13 mouse cellular contexts compared by ENCODE assay signal in genomic region chr4:139019413-139019812, GRCm38 (mm10). TPM values are rescaled to one million over a fixed set of nuclear protein-coding genes. Genes with fewer than 3 reads are reported as not detected.
DNase-seq lines count a peak whose midpoint lies in the region; ATAC-seq lines count a peak whose summit lies in the region.
"Had no signal": no experiment of that assay in that cellular context is flagged by ENCODE, and none has a peak within 500 bp of the region (broad histone marks: within the 10 kb centered on the region; RNA-seq: fewer than 3 reads in every experiment).

No protein-coding gene starts in this region.

- intact Hi-C loops in gastrocnemius, postnatal 36 days (cut with DNase I) = no loop called here

- H3K36me3 ChIP-seq in midbrain, embryonic 10.5 days = no peaks in the 10 kb centered on the region
- H3K36me3 ChIP-seq in midbrain, embryonic 16.5 days (ENCODE audit: control insufficient read depth, insufficient read depth, low read length) = no peaks in the 10 kb centered on the region
- no peaks in the 10 kb centered on the region for H3K36me3 ChIP-seq in liver, embryonic 12.5 days
- no peaks in the 10 kb centered on the region for H3K36me3 ChIP-seq in stomach, embryonic 15.5 days

- H3K4me1 ChIP-seq in midbrain, embryonic 10.5 days = peaks cover 12% of the 10 kb centered on the region
- H3K4me1 ChIP-seq in midbrain, embryonic 16.5 days (ENCODE audit: control insufficient read depth, insufficient read depth, low read length) = peaks cover 5% of the 10 kb centered on the region
- H3K4me1 ChIP-seq in liver, embryonic 12.5 days = peaks cover 16% of the 10 kb centered on the region
- no peaks in the 10 kb centered on the region for H3K4me1 ChIP-seq in stomach, embryonic 15.5 days

- H3K27me3 ChIP-seq in midbrain, embryonic 10.5 days (ENCODE audit: low read depth, poor library complexity, severe bottlenecking) = no peaks in the 10 kb centered on the region
- no peaks in the 10 kb centered on the region for H3K27me3 ChIP-seq in midbrain, embryonic 16.5 days (ENCODE audit: control insufficient read depth, insufficient read depth, low read depth, low read length)
- no peaks in the 10 kb centered on the region for H3K27me3 ChIP-seq in liver, embryonic 12.5 days (replicated peaks)
- no peaks in the 10 kb centered on the region for H3K27me3 ChIP-seq in stomach, embryonic 15.5 days (replicated peaks)

- H3K4me3 ChIP-seq in midbrain, embryonic 10.5 days = no peak overlapping the region
- H3K4me3 ChIP-seq in midbrain, embryonic 16.5 days (ENCODE audit: low read depth, low read length) = no peak overlapping the region
- no peak overlapping the region for H3K4me3 ChIP-seq in liver, embryonic 12.5 days
- H3K4me3 ChIP-seq in stomach, embryonic 15.5 days (replicated peaks) = no peak overlapping the region
- H3K4me3 ChIP-seq: erythroblast, embryonic 14.5 days had no signal

- DNase-seq in midbrain, embryonic 10.5 days (ENCODE audit: low spot score) = no peak
- DNase-seq in c-Kit-positive CD71-positive TER-119-positive erythroid progenitor cells, embryonic 14.5 days (ENCODE audit: low spot score) = peak; percentile 44
- DNase-seq in frontal cortex, postnatal 10 days (ENCODE audit: low spot score in 2 of 2) = no peak
- DNase-seq in gastrocnemius, postnatal 36 days = no peak
- DNase-seq in B cell, adult 2 months = no peak
- DNase-seq: adrenal gland, adult 2 months; lung, postnatal 36 days had no signal

- H3K4me2 ChIP-seq in midbrain, embryonic 16.5 days (ENCODE audit: low read length) = no peak overlapping the region
- H3K4me2 ChIP-seq in liver, embryonic 12.5 days = peak overlapping the region; percentile 26
- no peak overlapping the region for H3K4me2 ChIP-seq in stomach, embryonic 15.5 days

- ATAC-seq in midbrain, embryonic 16.5 days = no peak
- peak; percentile 86 for ATAC-seq in liver, embryonic 12.5 days
- peak; percentile 76; the same call in 1 of the 2 replicates for ATAC-seq in stomach, embryonic 15.5 days (ENCODE audit: insufficient read depth, low FRiP score, low read depth)

- H3K9me3 ChIP-seq in midbrain, embryonic 10.5 days (replicated peaks) = peaks cover 4% of the 10 kb centered on the region; the same call in 1 of the 2 replicates
- H3K9me3 ChIP-seq in midbrain, embryonic 16.5 days (replicated peaks; ENCODE audit: control insufficient read depth, low read length, poor library complexity, severe bottlenecking) = no peaks in the 10 kb centered on the region
- H3K9me3 ChIP-seq in liver, embryonic 12.5 days (replicated peaks) = no peaks in the 10 kb centered on the region
- H3K9me3 ChIP-seq in stomach, embryonic 15.5 days = no peaks in the 10 kb centered on the region

- WGBS in midbrain, embryonic 10.5 days = 70% methylated on average over 13 of the region's 13 CpGs
- WGBS in midbrain, embryonic 16.5 days = 74% methylated on average over 13 of the region's 13 CpGs
- whole genome bisulfite sequencing in liver, embryonic 12.5 days (ENCODE audit: insufficient replicate concordance) = 13% methylated on average over 13 of the region's 13 CpGs
- WGBS in stomach, embryonic 15.5 days = 49% methylated on average over 13 of the region's 13 CpGs

- 0 out of 2 replicates have a peak overlapping the region, but pooled peaks have one; percentile 13 for H3K27ac ChIP-seq in midbrain, embryonic 10.5 days (replicated peaks)
- H3K27ac ChIP-seq in midbrain, embryonic 16.5 days (ENCODE audit: low read length) = no peak overlapping the region
- no peak overlapping the region for H3K27ac ChIP-seq in liver, embryonic 12.5 days
- no peak overlapping the region for H3K27ac ChIP-seq in stomach, embryonic 15.5 days

- no peak overlapping the region for H3K9ac ChIP-seq in midbrain, embryonic 16.5 days (ENCODE audit: low read depth, low read length)
- H3K9ac ChIP-seq in liver, embryonic 12.5 days = no peak overlapping the region
- no peak overlapping the region for H3K9ac ChIP-seq in stomach, embryonic 15.5 days

RNA-seq across cellular contexts. Expression of gene Tmco4, which starts 46.7 kb away (rescaled TPM):
- 0.87 and 0.98 TPM in 2 replicates for polyA plus RNA-seq in midbrain, embryonic 10.5 days (2016; fragmentation: Nextera tagmentation; extraction: Ambion mirVana)
- 0.62 and 0.84 TPM in 2 replicates for polyA plus RNA-seq in midbrain, embryonic 16.5 days (2015; fragmentation: Nextera tagmentation; extraction: Ambion mirVana)
- polyA plus RNA-seq in liver, embryonic 12.5 days (2016; fragmentation: Nextera tagmentation; extraction: Ambion mirVana) = 2.1 and 2.5 TPM in 2 replicates
- polyA plus RNA-seq in stomach, embryonic 15.5 days (2015; fragmentation: Nextera tagmentation; extraction: Ambion mirVana) = 9.2 and 9.4 TPM in 2 replicates
- 1 to 10 TPM; 4.0 to 6.1 TPM for total RNA-seq in gastrocnemius, postnatal 36 days (2021)

RNA-seq across cellular contexts. Expression of gene Rnf186, which starts 52.5 kb away (rescaled TPM):
- polyA plus RNA-seq in midbrain, embryonic 10.5 days (2016; fragmentation: Nextera tagmentation; extraction: Ambion mirVana) = not detected in 2 replicates
- polyA plus RNA-seq in midbrain, embryonic 16.5 days (2015; fragmentation: Nextera tagmentation; extraction: Ambion mirVana) = not detected in 2 replicates
- polyA plus RNA-seq in liver, embryonic 12.5 days (2016; fragmentation: Nextera tagmentation; extraction: Ambion mirVana) = not detected in 2 replicates
- polyA plus RNA-seq in stomach, embryonic 15.5 days (2015; fragmentation: Nextera tagmentation; extraction: Ambion mirVana) = 22.7 and 26.1 TPM in 2 replicates
- not detected for total RNA-seq in gastrocnemius, postnatal 36 days (2021)
- total RNA-seq: adrenal gland, adult 2 months; layer of hippocampus, adult 8-10 months had no signal
- polyA plus RNA-seq: erythroblast, embryonic 14.5 days; limb, embryonic 11.5 days had no signal

RNA-seq across cellular contexts. Expression of gene Htr6, which starts 56.0 kb away (rescaled TPM):
- polyA plus RNA-seq in midbrain, embryonic 10.5 days (2016; fragmentation: Nextera tagmentation; extraction: Ambion mirVana) = not detected in 2 replicates
- 0.30 and 0.51 TPM in 2 replicates for polyA plus RNA-seq in midbrain, embryonic 16.5 days (2015; fragmentation: Nextera tagmentation; extraction: Ambion mirVana)
- polyA plus RNA-seq in liver, embryonic 12.5 days (2016; fragmentation: Nextera tagmentation; extraction: Ambion mirVana) = 0.10 TPM in 1 of 2 replicates, not detected in the other
- 0.14 TPM in 1 of 2 replicates, not detected in the other for polyA plus RNA-seq in stomach, embryonic 15.5 days (2015; fragmentation: Nextera tagmentation; extraction: Ambion mirVana)
- total RNA-seq in gastrocnemius, postnatal 36 days (2021) = not detected
- polyA plus RNA-seq: erythroblast, embryonic 14.5 days had no signal

Comparison
In these comparisons a context has a peak if more than half of its experiments do, and no peak if none do; other contexts are left out.
1. RNA of gene Rnf186, which starts 52.5 kb away (polyA plus RNA-seq): 22.7 to 26.1 TPM in stomach, embryonic 15.5 days; not detected in liver, embryonic 12.5 days, not detected in midbrain, embryonic 10.5 days and not detected in midbrain, embryonic 16.5 days; every median in the first group is over 10 times any median in the second.